In genomic region chr5:33782345-33782998, GRCm38 (mm10) we compare ENCODE assay signal across 8 mouse cellular contexts. TPM values are rescaled to one million over a fixed set of nuclear protein-coding genes. Genes with fewer than 3 reads are reported as not detected.
DNase-seq lines count a peak whose midpoint lies in the region; ATAC-seq lines count a peak whose summit lies in the region.

TSS of gene Letm1 (minus strand) at chr5:33782817.

- WGBS in forebrain, embryonic 14.5 days = under 1% methylated on average over 50 of the region's 65 CpGs
- under 1% methylated on average over 65 of the region's 65 CpGs for WGBS in neural tube, embryonic 15.5 days

- peaks cover 5% of the 10 kb centered on the region for H3K36me3 ChIP-seq in forebrain, embryonic 14.5 days (ENCODE audit: control insufficient read depth, insufficient read depth, low read length)
- H3K36me3 ChIP-seq in neural tube, embryonic 15.5 days = peaks cover 5% of the 10 kb centered on the region

- ATAC-seq in forebrain, embryonic 14.5 days = peak; percentile 100
- ATAC-seq in neural tube, embryonic 15.5 days (ENCODE audit: low FRiP score) = peak; percentile 100

- intact Hi-C loops in heart, postnatal 14 days (cut with DNase I) = loop anchor here (2.0 kb wide), 1 partner anchor 36 kb away; no protein-coding TSS in a partner anchor

- peak within 1 kb of the TSS; percentile 82 for H3K4me3 ChIP-seq in forebrain, embryonic 14.5 days (ENCODE audit: low read depth, low read length)
- H3K4me3 ChIP-seq in neural tube, embryonic 15.5 days (replicated peaks) = peak within 1 kb of the TSS; percentile 94

- H3K4me1 ChIP-seq in forebrain, embryonic 14.5 days (ENCODE audit: control insufficient read depth, insufficient read depth, low read length) = peaks cover 11% of the 10 kb centered on the region
- H3K4me1 ChIP-seq in neural tube, embryonic 15.5 days = peaks cover 30% of the 10 kb centered on the region

- no peaks in the 10 kb centered on the region for H3K9me3 ChIP-seq in forebrain, embryonic 14.5 days (replicated peaks; ENCODE audit: control insufficient read depth, low read length)
- no peaks in the 10 kb centered on the region for H3K9me3 ChIP-seq in neural tube, embryonic 15.5 days (replicated peaks)

- H3K9ac ChIP-seq in forebrain, embryonic 14.5 days (ENCODE audit: low read length) = peak within 1 kb of the TSS; percentile 87
- H3K9ac ChIP-seq in neural tube, embryonic 15.5 days (replicated peaks) = peak within 1 kb of the TSS; percentile 92

- H3K27ac ChIP-seq in forebrain, embryonic 14.5 days (ENCODE audit: low read depth, low read length) = peak within 1 kb of the TSS; percentile 82
- peak within 1 kb of the TSS; percentile 90 for H3K27ac ChIP-seq in neural tube, embryonic 15.5 days (replicated peaks)

- H3K27me3 ChIP-seq in forebrain, embryonic 14.5 days (replicated peaks; ENCODE audit: control insufficient read depth, insufficient read depth, low read length) = no peaks in the 10 kb centered on the region
- H3K27me3 ChIP-seq in neural tube, embryonic 15.5 days (replicated peaks) = no peaks in the 10 kb centered on the region

- H3K4me2 ChIP-seq in forebrain, embryonic 14.5 days (ENCODE audit: low read length) = peak within 1 kb of the TSS; percentile 69
- peak within 1 kb of the TSS; percentile 70 for H3K4me2 ChIP-seq in neural tube, embryonic 15.5 days

- peak; percentile 92 for DNase-seq in ES-CJ7 (ENCODE audit: low read depth, low spot score)
- DNase-seq in cerebellum, adult 11 months = peak; percentile 92
- peak; percentile 97 for DNase-seq in forebrain, embryonic 14.5 days (ENCODE audit: low spot score)
- DNase-seq in heart, postnatal 14 days = peak; percentile 93
- DNase-seq in layer of hippocampus, adult 11-12 months (ENCODE audit: low spot score) = peak; percentile 97
- DNase-seq in lung, adult 18-20 months = peak; percentile 96 to 97
- DNase-seq in testis, postnatal 14 days (ENCODE audit: low spot score) = peak; percentile 95

RNA-seq across cellular contexts. Expression of gene Letm1, which starts in this region (rescaled TPM):
- polyA plus RNA-seq in forebrain, embryonic 14.5 days (2014; fragmentation: Nextera tagmentation; extraction: Ambion mirVana) = 50.4 and 56.2 TPM in 2 replicates
- 100 to 1,000 TPM; 148 to 169 TPM for total RNA-seq in heart, postnatal 14 days (2021)
- 68.3 and 72.4 TPM in 2 replicates for polyA plus RNA-seq in neural tube, embryonic 15.5 days (2015; fragmentation: Nextera tagmentation; extraction: Ambion mirVana)

Comparison
In these comparisons a context has a peak if more than half of its experiments do, and no peak if none do; other contexts are left out.
1. Peak in every context shown above with its lines: DNase-seq, ATAC-seq, H3K4me3 ChIP-seq and H3K27ac ChIP-seq.